Mouse (Mus musculus) midbrain, embryonic 16.5 days (tissue): ENCODE data around the gene Gm10337. TPM values are rescaled to one million over a fixed set of nuclear protein-coding genes. Genes with fewer than 3 reads are reported as not detected.
A peak's percentile ranks its signal among the peaks of the same experiment; 100 is the strongest.

Source experiments
- ATAC-seq: fragments of 200-750 bp; cut with Nextera tagmentation; 2 replicates; pipeline ENCODE4 v1.8.0; 2017; ENCODE audit warnings: moderate TSS enrichment
- H3K27ac ChIP-seq: fragments of 300-500 bp; sonication (generic); 2 replicates; pipeline ENCODE4 v1.5.1; 2014; ENCODE audit warnings: mild to moderate bottlenecking, low read length, mixed read lengths
- H3K27me3 ChIP-seq: fragments of 300-500 bp; sonication (generic); 2 replicates; pipeline ENCODE4 v1.6.1; 2014; ENCODE audit warnings: low read depth, low read length, mixed read lengths; ENCODE audit not compliant: control insufficient read depth, insufficient read depth
- H3K36me3 ChIP-seq: fragments of 300-500 bp; sonication (generic); 2 replicates; pipeline ENCODE4 v1.6.1; 2014; ENCODE audit warnings: mild to moderate bottlenecking, low read length, moderate library complexity, mixed read lengths; ENCODE audit not compliant: control insufficient read depth, insufficient read depth
- H3K4me1 ChIP-seq: fragments of 300-500 bp; sonication (generic); 2 replicates; pipeline ENCODE4 v1.6.1; 2014; ENCODE audit warnings: mild to moderate bottlenecking, low read length, mixed read lengths; ENCODE audit not compliant: control insufficient read depth, insufficient read depth
- H3K4me2 ChIP-seq: fragments of 300-500 bp; sonication (generic); 2 replicates; pipeline ENCODE4 v1.6.1; 2014; ENCODE audit warnings: mild to moderate bottlenecking, low read length, mixed read lengths
- H3K4me3 ChIP-seq: fragments of 300-500 bp; sonication (generic); 2 replicates; pipeline ENCODE4 v1.5.1; 2014; ENCODE audit warnings: low read depth, mild to moderate bottlenecking, low read length, moderate library complexity, mixed read lengths
- H3K9ac ChIP-seq: fragments of 300-500 bp; sonication (generic); 2 replicates; pipeline ENCODE4 v1.6.1; 2014; ENCODE audit warnings: low read depth, low read length, mixed read lengths
- H3K9me3 ChIP-seq: fragments of 300-500 bp; sonication (generic); replicated peaks from 2 replicates; pipeline ENCODE4 v1.6.1; 2014; ENCODE audit warnings: mild to moderate bottlenecking, low read length, mixed read lengths; ENCODE audit not compliant: control insufficient read depth, poor library complexity, severe bottlenecking
- WGBS: fragments of 180-500 bp; shearing (Covaris S2); extraction: QIAGEN DNeasy Blood & Tissue Kit; methylation state at CpG from one replicate; pipeline ENCODE4 v1.1.7; 2014; 5-methylcytosine and 5-hydroxymethylcytosine counted together
- polyA plus RNA-seq: library from polyadenylated mRNA; unstranded; fragments of >200 nt; fragmentation: Nextera tagmentation; extraction: Ambion mirVana; gene quantifications from 2 replicates; pipeline ENCODE4 v1.2.1, GENCODE M21; 2015

The Gm10337 gene
- polyA plus RNA-seq, 1 experiment from 2014 or later = not detected

DNA sequence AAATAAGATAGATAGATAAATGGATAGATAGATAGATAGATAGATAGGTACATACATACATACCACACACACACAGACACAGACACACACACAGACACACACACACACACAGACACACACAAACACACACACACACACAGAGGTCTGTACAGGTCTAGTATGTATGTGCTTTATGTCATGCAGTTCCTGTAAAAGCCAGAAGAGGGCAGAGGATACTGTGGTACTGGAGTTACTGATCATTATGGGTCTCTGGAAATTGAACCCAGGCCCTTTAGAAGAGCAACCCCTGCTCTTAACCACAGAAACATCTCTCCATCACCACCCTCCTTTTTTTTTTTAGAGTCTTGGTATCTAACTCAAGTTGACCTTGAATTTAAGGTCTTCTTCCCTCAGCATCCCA, 39.9 kb upstream of the Gm10337 start:
- peaks cover 7% of the 10 kb centered on the region for H3K36me3 ChIP-seq
- no peak for ATAC-seq
- H3K27me3 ChIP-seq = no peaks in the 10 kb centered on the region
- H3K4me1 ChIP-seq = peaks cover 17% of the 10 kb centered on the region
- no peak overlapping the region for H3K27ac ChIP-seq
- H3K9me3 ChIP-seq = no peaks in the 10 kb centered on the region
- no peak overlapping the region for H3K4me2 ChIP-seq
- no peak overlapping the region for H3K4me3 ChIP-seq
- no peak overlapping the region for H3K9ac ChIP-seq

DNA sequence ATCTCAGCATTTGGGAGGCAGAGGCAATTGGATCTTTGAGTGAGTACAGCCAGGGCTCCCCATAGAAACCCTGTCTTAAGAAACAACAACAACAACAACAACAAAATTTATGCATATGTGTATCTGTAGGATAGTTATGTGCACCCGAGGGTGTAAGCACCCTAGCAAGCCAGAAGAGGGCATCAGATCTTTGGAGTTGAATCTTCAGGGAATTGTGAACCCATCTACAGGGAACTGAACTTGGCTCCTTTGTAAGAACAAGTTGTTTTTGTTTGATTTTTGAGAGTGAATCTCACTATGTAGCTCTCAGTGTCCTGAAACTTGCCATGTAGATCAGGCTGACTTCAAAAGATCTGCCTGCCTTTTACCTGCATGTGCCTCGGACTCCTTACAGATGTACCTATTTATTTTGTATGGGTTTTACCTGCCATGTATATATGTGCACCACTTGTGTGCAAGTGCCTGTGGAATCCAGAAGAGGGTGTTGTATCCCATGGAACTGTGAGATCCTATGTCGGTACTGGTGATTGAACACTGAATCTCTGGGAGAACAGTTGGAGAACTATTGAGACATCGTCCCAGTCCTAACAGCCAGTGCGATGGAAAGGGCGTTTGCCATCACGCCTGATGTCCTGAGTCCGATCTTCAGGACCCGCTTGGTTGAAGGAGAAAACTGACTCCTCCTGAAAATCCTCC, 34.7 kb upstream of the Gm10337 start:
- Histone ChIP-seq H3K36me3 (0 out of 2 replicates have a peak, but pooled peaks cover 1% of the 10 kb centered on the region), H3K4me3 (no peak overlapping the region), H3K9ac (no peak overlapping the region), H3K4me2 (no peak overlapping the region), H3K27me3 (no peaks in the 10 kb centered on the region), H3K27ac (no peak overlapping the region), H3K9me3 (no peaks in the 10 kb centered on the region), H3K4me1 (peaks cover 16% of the 10 kb centered on the region)
- ATAC-seq = no peak
- WGBS = 97% methylated on average over 9 of the region's 9 CpGs

DNA sequence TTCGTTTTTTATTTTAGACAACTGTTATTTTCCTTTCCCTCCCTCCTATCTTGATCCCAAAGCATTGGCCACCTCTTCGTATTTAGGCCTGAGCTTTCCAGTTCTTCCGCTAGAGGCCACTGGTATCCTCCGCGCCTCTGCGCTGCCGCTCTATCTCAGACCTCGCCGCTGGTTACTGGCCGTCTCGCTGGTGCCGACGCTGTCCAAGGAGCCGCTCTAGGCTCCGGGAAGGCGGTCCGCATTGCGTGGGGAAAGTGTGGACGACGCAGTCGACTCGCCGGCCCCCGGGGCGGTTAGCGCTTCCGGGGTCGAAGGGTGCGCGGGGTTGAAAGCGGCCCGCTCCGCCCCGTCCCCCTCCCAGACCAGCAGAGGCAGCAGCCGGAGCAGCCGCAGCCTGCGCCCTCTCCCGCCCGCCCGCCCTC, 33.3 kb upstream of the Gm10337 start, which contains the start of gene Pcbp2:
Pcbp2 (plus strand) TSS at position 357 of the 422 bp plus-strand sequence.
- H3K36me3 ChIP-seq = peaks cover 6% of the 10 kb centered on the region; the same call in 1 of the 2 replicates
- H3K27me3 ChIP-seq = no peaks in the 10 kb centered on the region
- peak within 1 kb of the TSS; percentile 81 for H3K9ac ChIP-seq
- peak within 1 kb of the TSS; percentile 88 for H3K27ac ChIP-seq
- ATAC-seq = peak; percentile 98
- H3K9me3 ChIP-seq = no peaks in the 10 kb centered on the region
- H3K4me3 ChIP-seq = peak within 1 kb of the TSS; percentile 74
- peaks cover 16% of the 10 kb centered on the region for H3K4me1 ChIP-seq
- H3K4me2 ChIP-seq = peak within 1 kb of the TSS; percentile 76
- WGBS = under 1% methylated on average over 31 of the region's 40 CpGs

DNA sequence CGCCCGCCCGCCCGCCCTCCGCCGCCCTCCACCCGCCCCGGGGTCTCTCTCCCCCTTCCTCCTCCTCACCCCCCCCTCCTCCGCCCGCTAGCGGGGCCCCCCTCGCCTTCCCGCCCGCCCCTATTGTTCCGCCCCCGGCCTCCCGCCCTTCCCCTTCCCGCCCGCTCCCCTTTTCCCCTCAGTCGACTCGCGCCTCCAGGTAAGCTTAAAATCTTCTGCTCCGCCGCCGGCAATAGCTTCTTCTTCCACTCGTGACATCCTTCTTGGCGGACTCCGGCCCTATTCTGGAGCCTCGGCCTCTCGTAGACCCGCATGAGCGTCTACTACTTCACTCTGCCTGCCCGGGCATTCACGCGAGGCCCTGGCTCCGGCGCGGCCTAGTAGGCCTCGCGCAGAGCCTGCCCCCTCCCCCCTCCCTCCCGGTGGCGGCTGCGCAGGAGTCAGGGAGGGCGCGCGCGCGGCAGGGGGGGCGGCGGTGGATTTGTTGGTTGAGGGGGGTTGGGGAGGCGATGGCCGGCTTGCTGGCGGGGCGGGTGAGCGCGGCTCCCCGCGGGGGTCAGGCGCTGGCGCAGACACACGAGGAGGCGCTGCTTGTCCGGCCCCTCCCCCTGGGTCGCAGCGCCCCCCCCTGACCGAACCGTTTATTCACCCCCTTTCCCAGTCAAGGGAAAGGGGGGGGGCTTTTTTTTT, 32.8 kb upstream of the Gm10337 start:
- Histone ChIP-seq H3K9ac (peak overlapping the region; percentile 81), H3K27ac (peak overlapping the region; percentile 88), H3K4me2 (peak overlapping the region; percentile 76), H3K27me3 (no peaks in the 10 kb centered on the region), H3K4me3 (peak overlapping the region; percentile 74), H3K9me3 (no peaks in the 10 kb centered on the region), H3K36me3 (peaks cover 10% of the 10 kb centered on the region), H3K4me1 (peaks cover 16% of the 10 kb centered on the region)
- under 1% methylated on average over 34 of the region's 67 CpGs for WGBS
- ATAC-seq = peak; percentile 66

DNA sequence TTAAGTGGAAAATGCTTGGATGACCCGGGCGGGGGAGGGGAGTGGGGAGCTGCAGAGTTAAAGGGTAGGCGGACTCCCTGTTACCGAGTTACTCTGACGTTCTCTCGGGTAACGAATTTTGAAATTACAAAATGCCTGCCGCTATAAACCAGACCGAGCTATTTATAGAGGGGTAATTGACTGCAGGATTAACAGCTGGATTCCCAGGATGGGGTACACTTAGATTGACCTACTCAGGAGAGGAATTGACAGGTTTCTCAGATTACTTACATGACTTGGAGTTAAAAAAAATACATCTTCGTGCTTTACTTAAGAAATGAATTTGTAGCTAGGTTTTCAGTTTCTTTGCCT, 32.3 kb upstream of the Gm10337 start:
- no peak for ATAC-seq
- H3K4me1 ChIP-seq = peaks cover 16% of the 10 kb centered on the region
- no peaks in the 10 kb centered on the region for H3K27me3 ChIP-seq
- peak overlapping the region; percentile 88 for H3K27ac ChIP-seq
- peak overlapping the region; percentile 81 for H3K9ac ChIP-seq
- no peaks in the 10 kb centered on the region for H3K9me3 ChIP-seq
- H3K36me3 ChIP-seq = peaks cover 15% of the 10 kb centered on the region
- H3K4me2 ChIP-seq = peak overlapping the region; percentile 76
- under 1% methylated on average over 10 of the region's 10 CpGs for WGBS
- H3K4me3 ChIP-seq = peak overlapping the region; percentile 74

- Histone ChIP-seq H3K4me1 (peaks cover 16% of the 10 kb centered on the region), H3K36me3 (peaks cover 15% of the 10 kb centered on the region), H3K9ac (no peak overlapping the region; the same call in 1 of the 2 replicates), H3K4me3 (peak overlapping the region; percentile 74), H3K9me3 (no peaks in the 10 kb centered on the region), H3K27ac (no peak overlapping the region), H3K4me2 (peak overlapping the region; percentile 76), H3K27me3 (no peaks in the 10 kb centered on the region)
- no peak for ATAC-seq
Observed at GRCm38 (mm10) chr15:102471727-102472126, 31.8 kb upstream of the Gm10337 start.

- Histone ChIP-seq H3K27ac (no peak overlapping the region), H3K36me3 (peaks cover 19% of the 10 kb centered on the region), H3K9ac (0 out of 2 replicates have a peak overlapping the region, but pooled peaks have one; percentile 34), H3K4me2 (no peak overlapping the region), H3K4me1 (peaks cover 16% of the 10 kb centered on the region), H3K9me3 (no peaks in the 10 kb centered on the region), H3K4me3 (no peak overlapping the region), H3K27me3 (no peaks in the 10 kb centered on the region)
- ATAC-seq = no peak
- 62% methylated on average over 2 of the region's 2 CpGs for WGBS
Observed at GRCm38 (mm10) chr15:102473246-102473645, 30.3 kb upstream of the Gm10337 start.

DNA sequence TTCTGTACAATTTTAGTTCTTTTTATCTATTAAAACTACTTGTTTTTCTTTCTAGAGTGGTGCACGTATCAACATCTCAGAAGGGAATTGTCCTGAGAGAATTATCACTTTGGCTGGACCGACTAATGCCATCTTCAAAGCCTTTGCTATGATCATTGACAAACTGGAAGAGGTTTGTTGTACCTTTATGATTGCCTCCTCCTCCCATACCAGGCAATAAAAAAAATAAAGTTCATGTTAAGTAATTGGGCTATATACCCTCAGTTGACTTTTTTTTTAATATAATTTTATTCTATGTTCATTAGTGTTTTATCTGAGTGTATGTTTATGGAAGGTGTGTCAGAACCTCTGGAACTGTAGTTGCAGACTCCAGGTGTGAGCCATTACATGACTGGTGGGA, 29.0 kb upstream of the Gm10337 start:
- peaks cover 26% of the 10 kb centered on the region for H3K36me3 ChIP-seq
- WGBS = 90% methylated on average over 2 of the region's 2 CpGs
- no peak overlapping the region for H3K4me3 ChIP-seq

GRCm38 (mm10) chr15:102483136-102483535, 20.4 kb upstream of the Gm10337 start:
- H3K36me3 ChIP-seq = peaks cover 39% of the 10 kb centered on the region
- no peak for ATAC-seq
- WGBS = 93% methylated on average over 3 of the region's 3 CpGs

More for the DNA sequence above, 29.0 kb upstream of the Gm10337 start:
- no peak for ATAC-seq
- Histone ChIP-seq H3K4me1 (peaks cover 16% of the 10 kb centered on the region), H3K9ac (no peak overlapping the region), H3K9me3 (no peaks in the 10 kb centered on the region), H3K4me2 (no peak overlapping the region), H3K27me3 (no peaks in the 10 kb centered on the region), H3K27ac (no peak overlapping the region)

More at GRCm38 (mm10) chr15:102483136-102483535, 20.4 kb upstream of the Gm10337 start:
- Histone ChIP-seq H3K4me1 (no peaks in the 10 kb centered on the region), H3K27ac (no peak overlapping the region), H3K4me2 (no peak overlapping the region), H3K9me3 (no peaks in the 10 kb centered on the region), H3K27me3 (no peaks in the 10 kb centered on the region), H3K9ac (no peak overlapping the region), H3K4me3 (no peak overlapping the region)
